22 mouse cellular contexts compared by ENCODE assay signal in the genomic region with DNA sequence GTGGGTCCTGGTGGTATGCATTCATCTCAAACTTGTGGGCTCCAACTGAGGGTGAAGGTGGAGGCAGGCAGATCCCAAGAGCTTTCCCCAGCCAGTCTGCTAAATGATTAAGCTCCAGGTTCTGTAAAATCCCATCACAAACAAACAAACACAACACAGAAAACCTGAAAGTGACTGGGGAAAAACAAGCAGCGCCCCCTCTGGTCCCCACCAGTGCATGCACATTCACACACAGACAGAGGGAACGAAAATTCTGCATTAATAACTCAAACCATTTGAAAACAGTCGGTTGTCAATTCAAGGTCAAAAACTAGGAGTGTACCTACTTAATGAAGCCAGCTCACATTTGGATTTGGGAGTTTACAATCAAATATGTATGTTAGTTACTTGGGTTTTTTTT. TPM values are rescaled to one million over a fixed set of nuclear protein-coding genes. Genes with fewer than 3 reads are reported as not detected.
DNase-seq lines count a peak whose midpoint lies in the region; ATAC-seq and TF ChIP-seq lines count a peak whose summit lies in the region.
"Had no signal": no experiment of that assay in that cellular context is flagged by ENCODE, and none has a peak within 500 bp of the region (broad histone marks: within the 10 kb centered on the region; RNA-seq: fewer than 3 reads in every experiment).

No protein-coding gene starts in this region.

- peak; percentile 6 for DNase-seq in CD4-positive, CD25-positive, alpha-beta regulatory T cell, adult 2 months (ENCODE audit: low read depth, low spot score)
- DNase-seq in layer of hippocampus, adult 2 months (ENCODE audit: low spot score in 2 of 2): no peak
- DNase-seq in layer of hippocampus, postnatal 25 days (ENCODE audit: extremely low spot score in 1 of 2, low spot score in 1 of 2): no peak
- DNase-seq in gastrocnemius, adult 18-20 months (ENCODE audit: low spot score): no peak
- DNase-seq in adipocyte (ENCODE audit: low spot score): no peak
- DNase-seq: adrenal gland, postnatal 25 days; cerebellum, adult 18-20 months; cerebellum, postnatal 25 days; embryo, embryonic 11 days; kidney, adult 9 months; kidney, postnatal 36 days; layer of hippocampus, adult 9-11 months; lung, postnatal 4 days; right cerebral cortex, adult 18-20 months; thymus, postnatal 14 days had no signal

- TF ChIP-seq POLR2A in bone marrow macrophage, adult 2 months (IDR thresholded peaks at IDR 0.05; ENCODE audit: borderline replicate concordance, low read depth, low read length): no peak

- no peaks in the 10 kb centered on the region for H3K9me3 ChIP-seq in E14TG2a.4 (ENCODE audit: low read length)
- H3K9me3 ChIP-seq: hindbrain, embryonic 10.5 days; limb, embryonic 12.5 days; neural tube, embryonic 12.5 days had no signal

- no peak for ATAC-seq in CD4-positive, CD25-positive, alpha-beta regulatory T cell, adult 4 months
- ATAC-seq: activated CD4-positive, CD25-positive, alpha-beta regulatory T cell, adult 4 months had no signal

- H3K27me3 ChIP-seq in E14TG2a.4 (ENCODE audit: insufficient read depth, low read length): no peaks in the 10 kb centered on the region
- H3K27me3 ChIP-seq: limb, embryonic 12.5 days; neural tube, embryonic 12.5 days had no signal

- peak; percentile 56 for TF ChIP-seq CTCF in layer of hippocampus, adult 2 months (conservative IDR thresholded peaks at IDR 0.05)
- TF ChIP-seq CTCF in E14TG2a.4 (conservative IDR thresholded peaks at IDR 0.05; ENCODE audit: low read length): peak; percentile 69
- 0 out of 2 replicates have a peak, but pooled peaks have one; percentile 18 for TF ChIP-seq CTCF in bone marrow macrophage, adult 2 months (IDR thresholded peaks at IDR 0.05; ENCODE audit: low read depth, low read length)

- H3K27ac ChIP-seq in layer of hippocampus, adult 2 months: no peak overlapping the region
- H3K27ac ChIP-seq in bone marrow macrophage, adult 2 months (ENCODE audit: insufficient read depth, low read depth, low read length): no peak overlapping the region
- H3K27ac ChIP-seq: hindbrain, embryonic 10.5 days; limb, embryonic 12.5 days; neural tube, embryonic 12.5 days had no signal

- peaks cover 98% of the 10 kb centered on the region for H3K36me3 ChIP-seq in E14TG2a.4 (ENCODE audit: insufficient read depth, low read length)

- H3K4me1 ChIP-seq in E14TG2a.4 (replicated peaks; ENCODE audit: low read depth, low read length): peaks cover 58% of the 10 kb centered on the region
- no peaks in the 10 kb centered on the region for H3K4me1 ChIP-seq in bone marrow macrophage, adult 2 months (ENCODE audit: control insufficient read depth, insufficient read depth, low read length)
- H3K4me1 ChIP-seq: hindbrain, embryonic 10.5 days; limb, embryonic 12.5 days; neural tube, embryonic 12.5 days had no signal

- H3K4me3 ChIP-seq in layer of hippocampus, adult 2 months: no peak overlapping the region
- no peak overlapping the region for H3K4me3 ChIP-seq in E14TG2a.4 (replicated peaks; ENCODE audit: low read length)
- H3K4me3 ChIP-seq in bone marrow macrophage, adult 2 months (ENCODE audit: insufficient read depth, low read length): no peak overlapping the region
- H3K4me3 ChIP-seq: hindbrain, embryonic 10.5 days; limb, embryonic 12.5 days; neural tube, embryonic 12.5 days had no signal

RNA-seq across cellular contexts. Expression of a gene that starts 12.1 kb away (rescaled TPM):
- 100 to 1,000 TPM; 162 to 193 TPM for polyA plus RNA-seq in CD4-positive, CD25-positive, alpha-beta regulatory T cell, adult 4 months (2017; shearing (Covaris generic))
- total RNA-seq in layer of hippocampus, adult 2 months (2021): 100 to 1,000 TPM; 107 to 110 TPM
- 100 to 1,000 TPM in 1 of 2 experiments, 10 to 100 TPM in 1; 79.2 to 120 TPM for total RNA-seq in layer of hippocampus, postnatal 25 days (2021)
- polyA plus RNA-seq in bone marrow macrophage, adult 2 months (2012; ENCODE audit: insufficient read depth, insufficient read length, missing spikeins): 81.2 and 98.3 TPM in 2 replicates
- 10 to 100 TPM; 38.7 to 42.4 TPM for total RNA-seq in gastrocnemius, adult 18-20 months (2021)

RNA-seq across cellular contexts. Expression of a gene that starts 17.2 kb away (rescaled TPM):
- polyA plus RNA-seq in CD4-positive, CD25-positive, alpha-beta regulatory T cell, adult 4 months (2017; shearing (Covaris generic)): under 1 TPM; 0.16 to 0.24 TPM
- 10 to 100 TPM; 25.0 to 28.9 TPM for total RNA-seq in layer of hippocampus, adult 2 months (2021)
- 10 to 100 TPM; 30.5 to 34.1 TPM for total RNA-seq in layer of hippocampus, postnatal 25 days (2021)
- polyA plus RNA-seq in bone marrow macrophage, adult 2 months (2012; ENCODE audit: insufficient read depth, insufficient read length, missing spikeins): 0.44 and 0.67 TPM in 2 replicates
- 1 to 10 TPM; 3.0 to 6.7 TPM for total RNA-seq in gastrocnemius, adult 18-20 months (2021)

Comparison
In these comparisons a context has a peak if more than half of its experiments do, and no peak if none do; other contexts are left out.
1. CTCF ChIP-seq: peak in every context shown above with its lines; median percentile 69 in E14TG2a.4; 56 in layer of hippocampus, adult 2 months; 18 in bone marrow macrophage, adult 2 months.